Mouse (Mus musculus) subcutaneous adipose tissue, adult 2 months (tissue): ENCODE data around the gene Pls3. TPM values are rescaled to one million over a fixed set of nuclear protein-coding genes. Genes with fewer than 3 reads are reported as not detected.

Source experiments
- polyA plus RNA-seq: library from polyadenylated mRNA; depleted of rRNA; stranded (reverse); fragments of >200 nt; gene quantifications from 2 replicates; pipeline ENCODE4 v1.2.3, GENCODE M21; 2012; ENCODE audit warnings: low replicate concordance; rRNA removed

The Pls3 gene
- polyA plus RNA-seq: 25.9 and 36.8 TPM in 2 replicates

GRCm38 (mm10) chrX:75874332-75875291 lies at the start of gene Pls3:
Gene Pls3, minus strand, starts transcription at chrX:75875182.

